Mouse (Mus musculus): ENCODE results near the gene Aqp1.

DNA sequence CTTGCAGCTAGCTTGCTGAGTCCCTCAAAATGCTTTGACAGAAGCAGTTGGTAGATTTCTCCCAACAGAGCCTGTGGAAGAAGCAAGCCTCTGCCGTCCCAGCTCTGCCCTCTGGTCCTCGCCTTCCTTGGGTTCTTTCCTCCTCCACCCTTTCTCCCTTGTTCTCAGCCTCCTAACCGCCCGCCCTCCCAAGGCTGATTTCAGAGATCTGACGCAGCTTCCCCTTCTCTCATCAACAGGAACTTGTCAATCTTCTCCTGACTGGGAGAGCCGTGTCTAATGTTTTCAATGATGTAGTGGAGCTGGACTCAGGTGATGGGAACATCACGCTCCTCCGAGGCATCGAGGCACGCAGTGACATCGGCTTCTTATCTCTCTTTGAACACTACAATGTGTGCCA is 35.5 kb upstream of the Aqp1 start:
- TF ChIP-seq CTCF (IDR thresholded peaks at IDR 0.05; ENCODE audit: insufficient read depth, low read depth, low read length) (no peak), POLR2A (IDR thresholded peaks at IDR 0.05; ENCODE audit: insufficient read depth, low read depth, low read length) (no peak)
